Mouse (Mus musculus): ENCODE data around the gene Tbc1d32.
"Not testable (repeated sequence)": the region's sequence is repeated elsewhere in the genome, so short reads cannot be mapped to it uniquely, and the experiment has no call there.

Tbc1d32 gene

DNA sequence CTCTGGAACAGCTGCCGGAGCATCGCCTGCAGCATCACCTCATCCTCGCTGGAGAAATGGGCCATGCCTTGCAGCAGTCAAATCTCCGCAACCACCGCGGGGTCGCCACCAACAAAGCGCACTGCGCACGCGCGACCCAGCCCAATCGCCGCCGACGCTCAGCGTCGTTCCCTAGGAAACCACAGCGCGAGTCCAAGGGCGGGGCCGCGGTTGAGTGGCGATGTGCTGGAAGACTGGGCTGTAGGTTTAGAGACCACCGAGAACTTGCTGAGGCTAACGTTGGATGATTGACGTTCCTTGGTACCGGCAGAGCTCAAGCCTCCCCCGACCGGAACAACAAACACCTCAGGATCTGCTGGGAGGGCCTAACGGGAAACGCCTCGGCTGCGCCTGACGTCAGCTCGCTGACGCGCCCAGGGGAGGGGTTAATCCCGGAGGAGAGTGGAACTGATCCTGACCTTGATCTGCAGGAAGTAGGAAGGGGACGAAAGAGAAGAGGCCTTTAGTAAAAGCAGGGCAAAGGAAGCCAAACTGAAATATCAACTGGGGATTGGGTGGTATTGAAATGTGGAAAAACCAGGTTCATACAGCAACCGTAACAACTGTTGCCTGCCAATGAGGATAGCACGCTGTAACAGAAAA lies at the start of gene Tbc1d32:
Gene Tbc1d32, minus strand, starts transcription at position 122 of the 642 bp plus-strand sequence.
- peak; percentile 89 for DNase-seq (ENCODE audit: low read depth, low spot score)

DNA sequence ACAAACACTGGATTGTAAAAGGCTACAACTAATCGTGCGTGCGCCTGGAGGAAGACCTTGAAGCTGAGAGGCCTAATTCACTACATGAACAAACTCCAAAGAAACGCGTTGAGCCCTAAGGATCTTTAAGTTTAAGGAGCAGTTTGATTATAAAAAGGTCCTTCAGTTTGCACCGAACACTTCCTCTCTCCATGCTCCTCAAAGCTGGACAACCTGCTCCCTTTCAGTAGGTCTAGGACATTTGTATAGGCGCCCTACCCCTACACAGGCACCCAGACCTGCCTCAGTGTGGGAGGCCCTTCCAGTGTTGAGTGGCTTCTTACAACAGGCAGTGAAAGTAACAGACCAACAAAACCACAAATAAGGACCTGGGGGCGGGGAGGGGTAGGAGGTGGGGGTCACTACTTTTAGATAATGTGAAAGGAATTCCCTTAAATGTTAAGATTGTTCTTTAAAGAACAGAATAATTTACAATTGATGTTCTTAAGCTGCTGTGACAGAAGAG lies 666 bp downstream of the Tbc1d32 start:
- peak; percentile 25 for DNase-seq (ENCODE audit: low read depth, low spot score)

- no peak for DNase-seq (ENCODE audit: low read depth, low spot score)
These were observed 12.7 kb downstream of the Tbc1d32 start for GRCm38 (mm10) chr10:56215797-56216196.

DNA sequence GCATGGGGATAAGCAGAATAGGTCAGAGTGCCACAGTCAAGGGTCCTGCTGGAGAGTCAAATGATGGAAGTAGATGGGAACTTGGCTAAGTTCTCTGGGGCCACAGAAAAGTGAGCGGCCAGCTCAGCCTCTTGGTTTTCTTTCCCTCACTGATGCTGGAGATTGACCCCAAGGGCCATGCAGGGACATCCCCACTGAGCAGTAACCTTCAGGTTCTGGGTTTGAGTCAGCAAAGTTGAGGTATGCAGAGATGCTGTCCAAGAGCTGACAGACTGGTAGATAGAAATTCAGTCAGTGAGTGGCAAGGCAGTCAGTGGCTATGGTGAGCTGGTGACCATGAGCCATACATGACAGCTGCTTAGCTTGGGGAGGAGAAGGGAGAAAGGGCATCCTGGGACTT lies 18.1 kb downstream of the Tbc1d32 start:
- DNase-seq (ENCODE audit: low read depth, low spot score), result no peak

DNA sequence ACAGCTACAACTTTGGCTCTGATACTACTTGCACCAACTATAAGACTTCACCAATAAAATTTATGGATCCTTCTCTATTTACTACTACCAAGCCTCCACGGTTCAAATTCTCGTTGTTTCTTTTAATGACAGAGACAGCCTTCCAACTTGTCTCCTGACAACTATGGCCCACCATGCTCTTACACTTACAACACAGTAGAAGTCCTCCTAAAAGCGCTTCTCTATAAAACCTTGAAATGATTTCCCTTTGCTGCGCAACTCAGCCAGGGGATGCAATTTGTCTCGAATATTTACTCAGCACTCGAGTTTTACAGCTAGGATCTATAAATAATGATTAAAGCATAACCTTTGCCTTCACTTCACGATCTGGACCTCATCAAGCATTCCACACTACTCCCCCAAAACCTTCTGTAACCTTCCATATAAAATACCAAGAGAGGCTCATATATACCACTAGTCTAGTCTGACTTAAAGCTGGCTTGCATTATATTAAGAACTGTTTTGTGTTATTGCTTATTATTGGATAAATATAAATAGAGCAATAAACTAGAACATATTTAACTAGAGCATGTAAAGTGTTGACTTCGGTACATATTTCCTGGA lies 21.6 kb downstream of the Tbc1d32 start:
- no peak for DNase-seq (ENCODE audit: low read depth, low spot score)

GRCm38 (mm10) chr10:56204348-56204747 lies 24.1 kb downstream of the Tbc1d32 start:
- no peak for DNase-seq (ENCODE audit: low read depth, low spot score)

- DNase-seq (ENCODE audit: low read depth, low spot score), result no peak
These were observed 28.6 kb downstream of the Tbc1d32 start for GRCm38 (mm10) chr10:56199902-56200301.

GRCm38 (mm10) chr10:56198691-56199090 lies 29.8 kb downstream of the Tbc1d32 start:
- DNase-seq (ENCODE audit: low read depth, low spot score), result no peak

DNA sequence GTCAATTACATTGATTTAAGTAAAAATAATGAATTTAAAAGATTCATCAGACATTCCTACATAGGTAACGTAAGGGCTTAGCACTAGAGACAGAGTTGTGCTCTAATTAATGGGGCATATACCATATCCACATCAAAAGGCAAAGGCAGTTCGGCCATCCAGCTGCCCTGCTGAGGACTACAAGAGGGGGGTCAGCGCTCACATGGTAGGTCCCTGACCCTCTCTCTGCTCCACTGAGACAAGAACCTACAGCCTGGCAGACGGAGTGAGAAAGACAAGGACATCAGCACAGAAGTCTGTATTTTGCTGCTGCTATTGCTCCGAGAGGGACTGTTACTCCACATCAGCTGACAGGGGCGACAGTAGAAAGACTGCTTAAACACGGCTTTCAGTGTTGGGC lies 34.2 kb downstream of the Tbc1d32 start:
- no peak for DNase-seq (ENCODE audit: low read depth, low spot score)

- DNase-seq (ENCODE audit: low read depth, low spot score), result no peak
These were observed 46.8 kb downstream of the Tbc1d32 start for GRCm38 (mm10) chr10:56181727-56182126.

DNA sequence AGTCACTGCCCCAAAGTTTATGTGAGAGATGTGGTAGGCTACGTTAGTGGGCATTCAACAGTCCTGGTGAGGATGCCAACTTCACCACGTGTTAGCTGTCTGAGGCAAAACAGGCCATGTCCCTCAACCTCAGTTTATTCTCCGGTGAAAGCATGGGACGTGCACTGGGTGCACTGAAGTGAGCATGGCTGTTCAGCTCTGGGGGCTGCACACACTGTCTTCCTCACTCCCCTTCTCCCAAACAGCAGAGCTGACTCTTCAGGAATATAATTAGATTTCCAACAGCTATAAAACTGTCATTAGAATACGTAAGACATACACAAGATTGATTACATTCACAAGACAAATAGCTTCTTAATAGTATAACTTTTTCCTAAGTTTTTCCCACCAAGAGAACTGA lies 55.3 kb downstream of the Tbc1d32 start:
- no peak for DNase-seq (ENCODE audit: low read depth, low spot score)

- not testable (repeated sequence) for DNase-seq (ENCODE audit: low read depth, low spot score)
These were observed 60.8 kb downstream of the Tbc1d32 start for GRCm38 (mm10) chr10:56167721-56168120.

GRCm38 (mm10) chr10:56165758-56166157 lies 62.7 kb downstream of the Tbc1d32 start:
- no peak for DNase-seq (ENCODE audit: low read depth, low spot score)

DNA sequence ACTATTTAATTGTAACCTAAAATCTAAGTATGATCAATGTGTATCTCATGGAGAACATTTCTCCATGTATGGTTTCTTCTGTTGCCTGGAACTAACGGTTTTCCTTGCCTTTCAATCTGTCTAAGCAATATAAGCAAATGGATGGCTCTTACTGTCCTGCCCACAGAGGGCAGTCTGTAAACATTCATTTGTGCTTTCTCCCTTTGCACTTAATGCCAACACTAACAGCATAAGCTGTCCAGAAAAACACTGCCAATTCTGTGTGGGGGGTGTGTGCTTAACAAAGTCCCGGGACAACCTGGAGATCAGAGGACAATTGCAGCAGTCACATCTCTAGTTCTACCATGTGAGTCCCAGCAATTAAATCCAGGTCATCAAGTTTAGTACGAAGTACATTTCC lies 64.1 kb downstream of the Tbc1d32 start:
- peak; percentile 2 for DNase-seq (ENCODE audit: low read depth, low spot score)

DNA sequence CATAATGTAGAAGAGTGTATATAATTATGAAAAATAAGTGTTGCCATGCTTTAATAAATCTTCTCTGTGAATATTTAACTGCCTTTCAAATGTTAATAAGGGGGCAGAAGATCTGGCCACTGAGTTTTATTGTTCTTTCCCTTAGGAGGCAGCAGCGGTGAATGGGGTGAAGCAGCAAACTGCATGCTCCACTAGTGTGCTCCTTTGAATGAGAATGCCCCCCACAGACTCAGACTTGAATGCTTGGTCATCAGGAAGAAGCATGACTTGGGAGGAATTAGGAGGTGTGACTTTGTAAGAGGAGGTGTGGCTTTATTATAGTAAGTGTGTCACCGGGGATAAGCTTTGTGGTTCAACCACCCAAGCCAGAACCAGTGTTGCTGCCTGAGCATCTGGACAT lies 69.7 kb downstream of the Tbc1d32 start:
- no peak for DNase-seq (ENCODE audit: low read depth, low spot score)

- no peak for DNase-seq (ENCODE audit: low read depth, low spot score)
These were observed 70.3 kb downstream of the Tbc1d32 start for GRCm38 (mm10) chr10:56158207-56158606.

DNA sequence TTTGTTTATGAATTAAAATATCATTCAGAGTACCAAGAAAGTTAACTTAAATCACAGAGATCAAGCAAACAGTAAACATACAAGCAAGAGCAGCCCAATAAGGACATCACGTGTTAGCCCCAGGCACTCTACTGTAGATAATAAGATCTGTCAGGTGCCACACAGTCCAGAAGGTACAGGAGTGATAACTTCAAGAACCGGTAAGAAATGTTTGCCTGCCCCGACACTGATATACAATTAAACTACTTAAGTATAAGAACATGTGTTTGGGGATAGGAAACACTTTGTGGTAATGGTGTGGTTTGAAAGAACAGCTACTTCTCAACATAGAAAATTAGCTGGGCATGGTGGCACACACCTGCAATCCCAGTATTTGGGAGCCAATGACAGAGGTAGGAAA lies 71.5 kb downstream of the Tbc1d32 start:
- no peak for DNase-seq (ENCODE audit: low read depth, low spot score)

- no peak for DNase-seq (ENCODE audit: low read depth, low spot score)
These were observed 79.6 kb downstream of the Tbc1d32 start for GRCm38 (mm10) chr10:56148920-56149319.

DNA sequence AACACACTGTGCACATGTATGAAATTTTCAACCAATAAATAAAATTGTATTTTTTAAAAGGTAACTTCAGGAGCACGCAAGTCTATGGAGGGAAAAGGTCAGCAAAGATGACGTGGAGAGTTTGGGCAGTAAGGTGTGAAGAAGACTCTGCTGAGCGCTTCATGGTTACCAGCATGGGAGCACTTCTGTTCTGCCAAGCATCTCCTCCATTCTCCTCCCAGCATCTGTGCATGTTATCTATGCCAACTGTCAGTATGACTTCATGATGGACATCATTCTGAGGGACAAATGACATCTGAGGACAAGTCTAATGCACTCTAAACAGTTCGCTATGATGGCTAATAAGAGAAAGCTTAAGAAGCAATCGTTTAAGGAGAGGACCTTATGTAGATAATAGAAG lies 91.3 kb downstream of the Tbc1d32 start:
- DNase-seq (ENCODE audit: low read depth, low spot score), result no peak

DNA sequence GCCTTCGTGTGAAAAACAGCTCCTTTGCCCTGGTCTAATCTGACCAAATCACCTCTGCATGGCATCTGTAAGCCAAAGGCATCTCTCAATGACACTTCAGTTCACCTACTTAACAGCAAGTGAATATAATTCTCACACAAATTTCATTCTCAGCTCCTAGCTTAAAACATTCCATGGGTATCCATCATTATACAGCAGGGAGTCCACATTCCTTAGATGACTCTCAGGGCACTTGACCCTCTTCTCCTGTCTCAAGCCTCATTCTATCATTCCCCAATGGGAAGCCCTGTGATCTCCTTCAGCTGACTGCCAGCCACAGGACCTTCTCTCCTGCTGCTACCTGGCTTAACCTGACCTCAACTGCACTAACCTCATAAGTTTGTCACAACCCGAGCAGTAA lies 98.8 kb downstream of the Tbc1d32 start:
- DNase-seq (ENCODE audit: low read depth, low spot score), result no peak

GRCm38 (mm10) chr10:56126972-56127371 lies 101.5 kb downstream of the Tbc1d32 start:
- DNase-seq (ENCODE audit: low read depth, low spot score), result no peak

GRCm38 (mm10) chr10:56115636-56116180 lies 112.8 kb downstream of the Tbc1d32 start:
- no peak for DNase-seq (ENCODE audit: low read depth, low spot score)
